Mouse (Mus musculus) lung, postnatal 0 days (tissue): Measurements from ENCODE around the gene Mon1a. TPM values are rescaled to one million over a fixed set of nuclear protein-coding genes. Genes with fewer than 3 reads are reported as not detected.

ENCODE experiments used
- ATAC-seq: fragments of 200-750 bp; cut with Nextera tagmentation; 2 replicates; pipeline ENCODE4 v1.8.0; 2017; ENCODE audit warnings: moderate library complexity
- DNase-seq: peaks from one replicate; pipeline ENCODE4 v3.0.0-alpha.2; 2016; ENCODE audit warnings: low spot score
- H3K27ac ChIP-seq: fragments of 300-500 bp; sonication (generic); 2 replicates; pipeline ENCODE4 v1.5.1; 2014; ENCODE audit warnings: antibody characterized with exemption, mild to moderate bottlenecking, low read length, mixed read lengths
- H3K27me3 ChIP-seq: fragments of 300-500 bp; sonication (generic); replicated peaks from 2 replicates; pipeline ENCODE4 v1.6.1; 2014; ENCODE audit warnings: low read length, mixed read lengths; ENCODE audit not compliant: insufficient read depth
- H3K36me3 ChIP-seq: fragments of 300-500 bp; sonication (generic); 2 replicates; pipeline ENCODE4 v1.6.1; 2014; ENCODE audit warnings: low read length, mixed read lengths; ENCODE audit not compliant: insufficient read depth
- H3K4me1 ChIP-seq: fragments of 300-500 bp; sonication (generic); 2 replicates; pipeline ENCODE4 v1.6.1; 2014; ENCODE audit warnings: antibody characterized with exemption, low read depth, low read length, mixed read lengths; ENCODE audit not compliant: insufficient read depth
- H3K4me2 ChIP-seq: fragments of 300-500 bp; sonication (generic); replicated peaks from 2 replicates; pipeline ENCODE4 v1.6.1; 2014; ENCODE audit warnings: low read depth, mild to moderate bottlenecking, low read length, moderate library complexity, mixed read lengths
- H3K4me3 ChIP-seq: fragments of 300-500 bp; sonication (generic); 2 replicates; pipeline ENCODE4 v1.5.1; 2014; ENCODE audit warnings: low read depth, low read length
- H3K9ac ChIP-seq: fragments of 300-500 bp; sonication (generic); replicated peaks from 2 replicates; pipeline ENCODE4 v1.6.1; 2014; ENCODE audit warnings: low read depth, mild to moderate bottlenecking
- H3K9me3 ChIP-seq: fragments of 300-500 bp; sonication (generic); 2 replicates; pipeline ENCODE4 v1.6.1; 2016; ENCODE audit warnings: low read length, mixed read lengths
- CTCF ChIP-seq: IDR thresholded peaks from 2 replicates; pipeline ENCODE4 v1.5.1; 2016; ENCODE audit warnings: antibody characterized with exemption, mild to moderate bottlenecking
- EP300 ChIP-seq: IDR thresholded peaks from 2 replicates; pipeline ENCODE4 v1.6.1; 2016; ENCODE audit warnings: antibody characterized with exemption, mild to moderate bottlenecking, control low read depth
- WGBS: fragments of 180-500 bp; shearing (Covaris S2); extraction: QIAGEN DNeasy Blood & Tissue Kit; methylation state at CpG from one replicate; pipeline ENCODE4 v1.1.7; 2014; 5-methylcytosine and 5-hydroxymethylcytosine counted together
- polyA plus RNA-seq: library from polyadenylated mRNA; unstranded; fragments of >200 nt; fragmentation: Nextera tagmentation; extraction: Ambion mirVana; gene quantifications from 2 replicates; pipeline ENCODE4 v1.2.1, GENCODE M21; 2015

Gene Mon1a
- polyA plus RNA-seq, 1 experiment from 2014 or later: 12.3 TPM

DNA sequence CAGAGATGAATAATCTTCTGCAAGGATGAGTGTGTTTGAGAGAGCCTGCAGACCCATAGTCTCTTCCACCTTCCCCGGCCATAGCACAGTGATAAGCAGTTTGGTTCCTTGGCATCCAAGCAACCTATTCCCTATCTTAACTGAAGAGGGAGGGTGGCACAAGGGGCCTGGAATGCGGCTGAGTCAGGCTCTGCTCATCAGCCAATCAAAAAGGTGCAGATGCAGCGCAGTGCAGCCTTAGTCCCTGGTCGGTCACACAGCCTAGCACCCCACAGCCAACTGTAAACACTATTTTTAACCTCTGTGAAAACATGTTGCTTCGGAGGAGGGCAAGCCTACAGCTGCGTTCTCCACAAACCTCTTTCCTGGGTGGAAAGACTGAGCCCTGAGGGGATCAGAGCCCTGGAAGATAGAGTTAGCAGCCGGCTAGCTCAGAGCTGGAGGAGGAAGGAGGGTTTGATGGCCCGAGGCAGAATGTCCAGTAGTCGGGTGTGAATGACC is 39.0 kb downstream of the Mon1a start:
- TF ChIP-seq CTCF: no peak
- TF ChIP-seq EP300: no peak
- Histone ChIP-seq H3K9me3 (no peaks in the 10 kb centered on the region), H3K36me3 (no peaks in the 10 kb centered on the region), H3K4me1 (no peaks in the 10 kb centered on the region; the same call in 1 of the 2 replicates), H3K4me2 (no peak overlapping the region), H3K27me3 (no peaks in the 10 kb centered on the region), H3K9ac (no peak overlapping the region), H3K27ac (no peak overlapping the region), H3K4me3 (no peak overlapping the region)
- DNase-seq (no peak), ATAC-seq (no peak)
- WGBS: 30% methylated on average over 9 of the region's 9 CpGs

DNA sequence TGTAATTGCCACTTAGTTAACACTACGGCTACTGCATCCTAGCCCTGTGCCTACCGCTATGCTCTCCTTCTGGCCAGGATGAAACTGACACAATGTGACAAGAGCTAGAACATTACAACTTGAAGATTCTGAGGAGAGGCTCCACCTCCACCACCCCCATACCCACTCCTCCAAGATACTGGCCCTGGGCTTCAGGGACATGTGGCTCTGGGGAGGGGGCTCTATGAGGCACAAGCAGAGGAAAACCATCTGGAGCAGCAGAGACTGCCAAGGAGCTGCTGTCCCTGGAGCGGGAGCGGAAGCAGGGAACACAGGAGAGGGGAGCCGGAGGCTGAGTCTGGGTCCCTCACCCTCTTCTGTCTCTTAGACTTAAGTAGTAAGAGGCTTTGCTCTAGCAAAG is 39.8 kb downstream of the Mon1a start:
- TF ChIP-seq EP300 (no peak), CTCF (no peak)
- no peak overlapping the region for H3K9ac ChIP-seq
- 52% methylated on average over 5 of the region's 5 CpGs for WGBS
- H3K4me3 ChIP-seq: no peak overlapping the region
- no peak overlapping the region for H3K4me2 ChIP-seq
- no peaks in the 10 kb centered on the region for H3K9me3 ChIP-seq
- ATAC-seq: 0 out of 2 replicates have a peak, but pooled peaks have one; percentile 14
- no peak overlapping the region for H3K27ac ChIP-seq
- no peaks in the 10 kb centered on the region for H3K36me3 ChIP-seq
- no peak for DNase-seq
- H3K27me3 ChIP-seq: no peaks in the 10 kb centered on the region
- no peaks in the 10 kb centered on the region; the same call in 1 of the 2 replicates for H3K4me1 ChIP-seq

DNA sequence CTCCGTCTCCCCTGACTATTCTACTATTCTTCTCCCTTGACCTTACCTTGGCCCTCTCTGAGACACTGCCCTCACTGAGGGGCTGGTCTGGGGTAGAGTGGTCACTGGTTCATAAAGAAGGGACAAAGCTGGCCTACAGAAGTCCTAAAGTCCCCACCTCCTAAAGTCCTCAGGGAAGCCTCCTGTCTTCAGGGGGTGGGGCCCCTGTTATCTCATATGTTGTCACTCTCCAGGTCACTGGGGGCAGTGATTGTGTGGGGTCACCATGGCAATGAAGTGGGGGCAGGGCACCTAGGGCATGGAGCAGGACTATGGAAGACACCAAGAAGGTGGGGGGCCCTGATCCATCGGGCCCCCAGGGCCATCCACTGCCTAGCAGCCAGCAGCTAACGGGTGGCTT is 40.2 kb downstream of the Mon1a start, which contains the start of gene Actl11:
Gene Actl11, plus strand, starts transcription at position 301 of the 400 bp plus-strand sequence.
- no peak for DNase-seq
- TF ChIP-seq CTCF: no peak
- Histone ChIP-seq H3K4me3 (no peak within 1 kb of the TSS), H3K4me2 (no peak within 1 kb of the TSS), H3K9me3 (no peaks in the 10 kb centered on the region), H3K27me3 (no peaks in the 10 kb centered on the region), H3K9ac (no peak within 1 kb of the TSS), H3K36me3 (no peaks in the 10 kb centered on the region), H3K4me1 (no peaks in the 10 kb centered on the region; the same call in 1 of the 2 replicates), H3K27ac (no peak within 1 kb of the TSS)
- ATAC-seq: no peak
- 52% methylated on average over 3 of the region's 3 CpGs for WGBS

DNA sequence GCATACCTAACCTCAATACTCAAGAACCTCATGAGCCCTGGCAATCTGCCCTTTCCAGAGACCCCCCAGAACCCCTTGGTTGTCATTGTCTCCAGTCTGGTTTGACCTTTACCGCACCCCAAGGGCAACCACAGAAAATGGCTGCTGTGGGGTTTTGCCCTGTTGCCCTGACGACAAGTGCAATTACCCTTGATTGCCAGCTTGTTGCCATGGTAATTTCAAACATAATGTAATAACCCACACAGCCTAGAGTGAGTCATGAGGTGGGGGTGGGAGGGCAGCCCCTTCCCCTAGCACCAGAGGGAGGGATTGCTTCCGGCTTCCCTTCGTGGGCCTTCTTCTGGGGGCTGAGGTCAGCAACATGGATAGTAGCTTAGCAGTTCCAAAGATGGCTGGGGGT is 44.3 kb downstream of the Mon1a start:
- H3K27ac ChIP-seq: no peak overlapping the region
- H3K27me3 ChIP-seq: peaks cover 6% of the 10 kb centered on the region; the same call in 1 of the 2 replicates
- no peaks in the 10 kb centered on the region for H3K9me3 ChIP-seq
- DNase-seq (no peak), ATAC-seq (no peak)
- no peak overlapping the region for H3K9ac ChIP-seq
- no peak overlapping the region for H3K4me2 ChIP-seq
- no peak overlapping the region for H3K4me3 ChIP-seq
- peaks cover 4% of the 10 kb centered on the region; the same call in 1 of the 2 replicates for H3K4me1 ChIP-seq
- 76% methylated on average over 4 of the region's 4 CpGs for WGBS
- TF ChIP-seq CTCF: no peak
- no peak for TF ChIP-seq EP300
- no peaks in the 10 kb centered on the region for H3K36me3 ChIP-seq

DNA sequence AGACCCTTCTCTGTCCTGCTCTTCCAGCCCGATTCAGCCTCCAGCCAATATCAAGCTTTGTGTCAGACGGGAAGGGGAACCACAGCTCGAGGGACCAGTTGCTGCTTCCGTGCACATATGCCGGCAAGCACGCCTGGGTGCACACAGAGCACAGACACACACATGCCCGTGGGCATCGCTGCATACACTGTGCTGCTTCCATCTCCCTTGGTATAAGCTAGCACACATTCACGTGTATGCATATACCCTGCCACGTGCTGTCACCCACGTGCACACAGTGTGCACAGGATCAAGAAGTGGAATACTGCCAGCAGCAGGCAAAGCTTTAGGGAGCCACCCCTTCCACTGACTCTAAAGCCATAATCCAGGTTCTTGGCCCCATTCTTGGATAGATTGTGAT is 46.2 kb downstream of the Mon1a start:
- H3K4me1 ChIP-seq: peaks cover 4% of the 10 kb centered on the region; the same call in 1 of the 2 replicates
- H3K9ac ChIP-seq: no peak overlapping the region
- ATAC-seq (no peak), DNase-seq (no peak)
- TF ChIP-seq EP300: no peak
- TF ChIP-seq CTCF: no peak
- WGBS: 80% methylated on average over 11 of the region's 11 CpGs
- no peak overlapping the region for H3K27ac ChIP-seq
- H3K27me3 ChIP-seq: peaks cover 6% of the 10 kb centered on the region; the same call in 1 of the 2 replicates
- H3K9me3 ChIP-seq: no peaks in the 10 kb centered on the region
- H3K4me3 ChIP-seq: no peak overlapping the region
- H3K4me2 ChIP-seq: no peak overlapping the region
- H3K36me3 ChIP-seq: no peaks in the 10 kb centered on the region

DNA sequence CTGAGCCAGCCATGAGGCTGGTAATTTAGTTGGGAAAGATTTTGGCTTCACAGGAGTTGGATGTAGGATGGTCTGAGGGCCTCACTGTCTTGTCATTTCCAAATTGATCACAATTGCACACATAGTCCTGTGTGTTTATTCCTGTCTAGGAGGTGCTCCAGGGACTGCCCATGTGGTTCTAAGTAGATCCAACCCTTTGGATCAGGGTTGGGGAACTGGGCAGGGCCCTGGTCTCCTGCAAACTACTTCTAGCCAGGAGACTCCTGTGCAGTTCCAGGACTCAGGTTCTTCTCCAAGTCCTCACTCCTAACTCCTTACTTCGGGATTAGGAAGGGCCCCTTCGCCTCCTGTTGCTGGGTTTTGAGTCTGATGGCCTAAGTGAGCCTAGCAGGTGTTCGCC is 47.4 kb downstream of the Mon1a start, which contains the start of gene Camkv:
Gene Camkv, plus strand, starts transcription at position 301 of the 400 bp plus-strand sequence.
- H3K36me3 ChIP-seq: no peaks in the 10 kb centered on the region
- H3K9me3 ChIP-seq: no peaks in the 10 kb centered on the region
- 15% methylated on average over 3 of the region's 3 CpGs for WGBS
- peaks cover 4% of the 10 kb centered on the region; the same call in 1 of the 2 replicates for H3K4me1 ChIP-seq
- peaks cover 6% of the 10 kb centered on the region; the same call in 1 of the 2 replicates for H3K27me3 ChIP-seq
- peak within 1 kb of the TSS; percentile 66 for H3K4me2 ChIP-seq
- H3K27ac ChIP-seq: no peak within 1 kb of the TSS
- no peak for ATAC-seq
- TF ChIP-seq CTCF (no peak), EP300 (no peak)
- peak within 1 kb of the TSS; percentile 28 for H3K4me3 ChIP-seq
- DNase-seq: no peak
- H3K9ac ChIP-seq: peak within 1 kb of the TSS; percentile 16; the same call in 1 of the 2 replicates
